Comparison of ENCODE assay signal across 13 mouse cellular contexts in genomic region chr12:89383254-89383653, GRCm38 (mm10).
A peak's percentile ranks its signal among the peaks of the same experiment; 100 is the strongest.
DNase-seq lines count a peak whose midpoint lies in the region; ATAC-seq and TF ChIP-seq lines count a peak whose summit lies in the region.
"Had no signal": no experiment of that assay in that cellular context is flagged by ENCODE, and none has a peak within 500 bp of the region (broad histone marks: within the 10 kb centered on the region; RNA-seq: fewer than 3 reads in every experiment).

No protein-coding gene starts in this region.

- H3K4me3 ChIP-seq in hindbrain, embryonic 14.5 days (replicated peaks; ENCODE audit: low read length) = no peak overlapping the region
- H3K4me3 ChIP-seq in hindbrain, embryonic 12.5 days = no peak overlapping the region
- H3K4me3 ChIP-seq in CH12.LX (replicated peaks in 1 of 3; ENCODE audit: low read depth in 2 of 3, low read length in 2 of 3, poor library complexity in 1 of 3) = no peak overlapping the region
- no peak overlapping the region for H3K4me3 ChIP-seq in heart, embryonic 11.5 days (ENCODE audit: low read depth, low read length)
- no peak overlapping the region for H3K4me3 ChIP-seq in heart, embryonic 10.5 days
- H3K4me3 ChIP-seq: heart, embryonic 15.5 days; lung, embryonic 15.5 days had no signal

- WGBS in hindbrain, embryonic 14.5 days = 20% methylated on average over 3 of the region's 3 CpGs
- WGBS in hindbrain, embryonic 12.5 days = 23% methylated on average over 3 of the region's 3 CpGs
- WGBS in heart, embryonic 11.5 days (ENCODE audit: insufficient replicate concordance) = 23% methylated on average over 3 of the region's 3 CpGs
- 13% methylated on average over 3 of the region's 3 CpGs for WGBS in heart, embryonic 10.5 days

- H3K36me3 ChIP-seq in hindbrain, embryonic 14.5 days (replicated peaks; ENCODE audit: control insufficient read depth, insufficient read depth) = no peaks in the 10 kb centered on the region
- no peaks in the 10 kb centered on the region for H3K36me3 ChIP-seq in hindbrain, embryonic 12.5 days
- H3K36me3 ChIP-seq in CH12.LX (replicated peaks in 1 of 2; ENCODE audit: control insufficient read depth in 1 of 2, insufficient read depth in 1 of 2, low read length in 1 of 2) = no peaks in the 10 kb centered on the region
- no peaks in the 10 kb centered on the region for H3K36me3 ChIP-seq in heart, embryonic 11.5 days (ENCODE audit: control insufficient read depth, insufficient read depth, low read length)
- H3K36me3 ChIP-seq in heart, embryonic 10.5 days = no peaks in the 10 kb centered on the region
- H3K36me3 ChIP-seq: heart, embryonic 15.5 days; lung, embryonic 15.5 days had no signal

- peak; percentile 68 for TF ChIP-seq RAD21 in CH12.LX (IDR thresholded peaks at IDR 0.05; ENCODE audit: low read depth, low read length)

- no peak for TF ChIP-seq POLR2A in CH12.LX (IDR thresholded peaks at IDR 0.05; ENCODE audit: low read depth, low read length)

- ATAC-seq in hindbrain, embryonic 14.5 days (ENCODE audit: low FRiP score) = peak; percentile 68; the same call in 1 of the 2 replicates
- no peak for ATAC-seq in hindbrain, embryonic 12.5 days (ENCODE audit: low FRiP score)
- ATAC-seq in common myeloid progenitor, adult 5-6 weeks (replicated peaks; ENCODE audit: low read depth, poor library complexity, severe bottlenecking) = peak; percentile 83
- ATAC-seq in heart, embryonic 11.5 days (replicated peaks; ENCODE audit: insufficient number of reproducible peaks, low FRiP score, low TSS enrichment) = no peak
- ATAC-seq: Patski had no signal

- H3K4me2 ChIP-seq in hindbrain, embryonic 14.5 days (replicated peaks) = no peak overlapping the region
- no peak overlapping the region for H3K4me2 ChIP-seq in hindbrain, embryonic 12.5 days (replicated peaks)
- no peak overlapping the region for H3K4me2 ChIP-seq in CH12.LX (ENCODE audit: insufficient read depth, low read depth, poor library complexity, severe bottlenecking)
- H3K4me2 ChIP-seq in heart, embryonic 11.5 days = no peak overlapping the region
- H3K4me2 ChIP-seq: heart, embryonic 15.5 days; lung, embryonic 15.5 days had no signal

- no peak overlapping the region for H3K27ac ChIP-seq in hindbrain, embryonic 14.5 days
- H3K27ac ChIP-seq in hindbrain, embryonic 12.5 days = no peak overlapping the region
- no peak overlapping the region for H3K27ac ChIP-seq in CH12.LX (ENCODE audit: insufficient read depth, low read depth)
- no peak overlapping the region for H3K27ac ChIP-seq in heart, embryonic 11.5 days (ENCODE audit: low read depth, low read length)
- H3K27ac ChIP-seq in heart, embryonic 10.5 days = no peak overlapping the region
- H3K27ac ChIP-seq: heart, embryonic 15.5 days; lung, embryonic 15.5 days had no signal

- no peaks in the 10 kb centered on the region for H3K9me3 ChIP-seq in hindbrain, embryonic 14.5 days (ENCODE audit: control insufficient read depth, low read length)
- no peaks in the 10 kb centered on the region for H3K9me3 ChIP-seq in hindbrain, embryonic 12.5 days (replicated peaks)
- no peaks in the 10 kb centered on the region for H3K9me3 ChIP-seq in CH12.LX (replicated peaks; ENCODE audit: low read length)
- H3K9me3 ChIP-seq in heart, embryonic 11.5 days (replicated peaks; ENCODE audit: control insufficient read depth, low read length) = no peaks in the 10 kb centered on the region
- no peaks in the 10 kb centered on the region for H3K9me3 ChIP-seq in heart, embryonic 10.5 days
- H3K9me3 ChIP-seq: heart, embryonic 15.5 days; lung, embryonic 15.5 days had no signal

- H3K79me2 ChIP-seq in CH12.LX (replicated peaks; ENCODE audit: control insufficient read depth, extremely low read depth, insufficient read depth, poor library complexity, severe bottlenecking) = no peaks in the 10 kb centered on the region

- no peak for TF ChIP-seq EP300 in CH12.LX (IDR thresholded peaks at IDR 0.05; ENCODE audit: low read length)

- no peaks in the 10 kb centered on the region for H3K4me1 ChIP-seq in hindbrain, embryonic 14.5 days (replicated peaks; ENCODE audit: control insufficient read depth, insufficient read depth, low read length)
- H3K4me1 ChIP-seq in hindbrain, embryonic 12.5 days = no peaks in the 10 kb centered on the region
- no peaks in the 10 kb centered on the region for H3K4me1 ChIP-seq in CH12.LX (ENCODE audit: control insufficient read depth in 1 of 2, insufficient read depth in 2 of 2)
- no peaks in the 10 kb centered on the region for H3K4me1 ChIP-seq in heart, embryonic 11.5 days (ENCODE audit: control insufficient read depth, insufficient read depth, low read length)
- no peaks in the 10 kb centered on the region for H3K4me1 ChIP-seq in heart, embryonic 10.5 days
- H3K4me1 ChIP-seq: heart, embryonic 15.5 days; lung, embryonic 15.5 days had no signal

- in situ Hi-C loops in CH12.LX (cut with MboI; ENCODE audit: low pct_ligation_motif_present, low pct_unique_long_range_greater_than_20kb, low sequenced_read_pairs) = no loop called here

- DNase-seq in hindbrain, embryonic 14.5 days (ENCODE audit: low spot score) = peak; percentile 77
- DNase-seq in CH12.LX (ENCODE audit: extremely low read depth) = peak; percentile 33
- peak; percentile 3 for DNase-seq in induced T-regulatory cell, adult 2 months (ENCODE audit: low read depth)
- DNase-seq in spleen, adult 18-20 months = no peak
- no peak for DNase-seq in heart, embryonic 10.5 days (ENCODE audit: low spot score)
- DNase-seq: cerebellum, postnatal 36 days; right cerebral cortex, postnatal 25 days had no signal

- H3K9ac ChIP-seq in hindbrain, embryonic 14.5 days = no peak overlapping the region
- no peak overlapping the region for H3K9ac ChIP-seq in hindbrain, embryonic 12.5 days
- H3K9ac ChIP-seq in CH12.LX (ENCODE audit: insufficient read depth, low read depth) = no peak overlapping the region
- H3K9ac ChIP-seq in heart, embryonic 11.5 days (ENCODE audit: low read depth, low read length) = no peak overlapping the region
- H3K9ac ChIP-seq: heart, embryonic 15.5 days; lung, embryonic 15.5 days had no signal

- dilution Hi-C loops in CH12.LX (cut with MboI; ENCODE audit: extremely low pct_ligation_motif_present, extremely low pct_unique_long_range_greater_than_20kb, low sequenced_read_pairs) = no loop called here

- TF ChIP-seq CTCF in CH12.LX (conservative IDR thresholded peaks at IDR 0.05 in 1 of 2, IDR thresholded peaks at IDR 0.05 in 1 of 2; ENCODE audit: low read depth in 2 of 2, low read length in 2 of 2) = peak in 1 of 2 experiments; percentile 72; a peak in 2 of 4 replicates

- no peaks in the 10 kb centered on the region for H3K27me3 ChIP-seq in hindbrain, embryonic 14.5 days (ENCODE audit: control insufficient read depth, insufficient read depth, low read length)
- no peaks in the 10 kb centered on the region for H3K27me3 ChIP-seq in hindbrain, embryonic 12.5 days
- H3K27me3 ChIP-seq in CH12.LX (replicated peaks) = no peaks in the 10 kb centered on the region
- H3K27me3 ChIP-seq in heart, embryonic 11.5 days (ENCODE audit: control insufficient read depth, insufficient read depth, low read length) = no peaks in the 10 kb centered on the region
- no peaks in the 10 kb centered on the region for H3K27me3 ChIP-seq in heart, embryonic 10.5 days (ENCODE audit: insufficient read depth, poor library complexity, severe bottlenecking)
- H3K27me3 ChIP-seq: heart, embryonic 15.5 days; lung, embryonic 15.5 days; Patski had no signal

TF ChIP-seq in CH12.LX, 34 proteins besides CTCF, POLR2A, EP300 and RAD21:
- peak; percentile 16; the same call in 1 of the 2 replicates for TF ChIP-seq SMC3 (IDR thresholded peaks at IDR 0.05; ENCODE audit: low read depth, low read length)
- no peak for TF ChIP-seq MAZ (IDR thresholded peaks at IDR 0.05; ENCODE audit: low read depth, low read length)
- no peak for TF ChIP-seq ZKSCAN1 (IDR thresholded peaks at IDR 0.05; ENCODE audit: borderline replicate concordance, low read depth, low read length)
- TF ChIP-seq MXI1 (IDR thresholded peaks at IDR 0.05; ENCODE audit: low read depth, low read length) = no peak
- TF ChIP-seq MAFK (IDR thresholded peaks at IDR 0.05; ENCODE audit: insufficient replicate concordance, low read length) = no peak

Comparison
In these comparisons a context has a peak if more than half of its experiments do, and no peak if none do; other contexts are left out.
1. ATAC-seq: peak in hindbrain, embryonic 14.5 days (single experiment) and common myeloid progenitor, adult 5-6 weeks (single experiment); none in hindbrain, embryonic 12.5 days (single experiment) and heart, embryonic 11.5 days (single experiment).
2. DNase-seq: peak in hindbrain, embryonic 14.5 days (single experiment), CH12.LX (single experiment) and induced T-regulatory cell, adult 2 months (single experiment); none in spleen, adult 18-20 months (0 of 2) and heart, embryonic 10.5 days (single experiment).